Mouse (Mus musculus) granulocyte monocyte progenitor cell, adult 5-6 weeks (primary cell): ENCODE measurements around the gene Mast3. TPM values are rescaled to one million over a fixed set of nuclear protein-coding genes. Genes with fewer than 3 reads are reported as not detected.
A peak's percentile ranks its signal among the peaks of the same experiment; 100 is the strongest.

ENCODE experiments used
- ATAC-seq: replicated peaks from 2 replicates; pipeline ENCODE4 v1.8.0; 2016; ENCODE audit warnings: mild to moderate bottlenecking, moderate TSS enrichment, inconsistent platforms; ENCODE audit not compliant: poor library complexity, severe bottlenecking
- total RNA-seq, 2 experiments: library from RNA; stranded (forward) in 1 of 2; stranded (reverse) in 1 of 2; fragments of 200-712, 200-1000 nt in 1 of 2; fragments of >200 nt in 1 of 2; fragmentation: Nextera tagmentation in 1 of 2; gene quantifications; 2 replicates each; pipeline ENCODE4 v1.2.3; 2014 to 2017

Mast3 gene
- 74.8 and 78.5 TPM in 2 replicates for total RNA-seq (2014; fragmentation: Nextera tagmentation)
- total RNA-seq (2017) = 12.4 and 12.5 TPM in 2 replicates

DNA sequence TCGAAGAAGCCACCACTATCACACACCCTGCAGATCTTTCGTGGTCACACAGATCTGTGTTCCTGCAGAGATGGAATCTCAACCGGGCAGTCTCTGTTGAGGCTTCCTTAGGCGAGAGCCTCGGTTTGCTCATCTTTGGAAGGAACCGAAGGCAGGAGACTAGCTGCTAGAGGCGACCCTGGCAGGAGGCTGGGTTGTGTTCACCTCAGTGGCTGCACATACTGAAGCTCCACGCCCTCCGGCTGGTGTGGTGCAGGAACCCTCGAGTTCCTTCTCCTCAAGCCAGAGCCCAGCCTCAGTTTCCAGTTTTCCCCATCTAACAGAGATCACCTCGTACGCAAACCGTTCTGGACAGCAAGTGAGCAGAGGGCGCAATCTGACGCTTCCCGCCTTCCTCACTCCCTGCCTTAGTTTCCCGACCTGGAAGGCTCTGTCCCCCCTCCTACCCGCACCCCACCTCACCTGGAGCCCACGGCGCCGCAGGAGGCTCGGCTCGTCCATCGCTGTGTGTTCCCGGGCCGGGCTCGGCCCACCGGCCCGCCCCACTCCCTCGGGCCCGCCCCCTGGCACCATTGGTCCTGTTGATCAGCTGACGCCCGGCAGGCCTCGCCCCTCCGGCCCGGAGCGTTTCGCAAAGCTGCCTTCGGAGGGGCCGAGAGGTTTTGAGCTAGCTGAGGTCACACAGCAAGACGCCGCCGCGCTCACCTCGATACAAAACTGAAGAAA lies at the start of gene Mast3:
Mast3 (minus strand) TSS at position 574 of the 726 bp plus-strand sequence.
- ATAC-seq = peak; percentile 61

DNA sequence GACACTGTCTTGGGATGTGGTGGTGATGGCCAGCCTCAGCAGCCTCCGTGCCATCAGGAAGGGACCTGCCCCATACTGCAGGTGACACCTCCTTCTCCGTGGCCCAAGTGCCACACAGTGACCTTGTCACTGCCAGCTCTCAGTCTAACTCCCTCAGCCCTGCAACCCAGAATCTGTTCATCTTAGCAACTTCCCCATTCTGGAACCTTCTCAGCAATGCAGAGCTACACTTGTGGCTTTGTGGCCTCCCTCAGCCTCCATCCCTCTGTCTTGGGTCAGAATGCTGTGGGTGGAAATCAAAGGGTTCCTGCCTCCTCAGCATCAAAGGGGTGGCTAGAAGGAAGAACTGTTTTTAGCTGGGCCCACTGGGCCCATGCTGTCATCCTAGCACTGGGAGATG lies 49.0 kb upstream of the Mast3 start:
- ATAC-seq = peak; percentile 86

DNA sequence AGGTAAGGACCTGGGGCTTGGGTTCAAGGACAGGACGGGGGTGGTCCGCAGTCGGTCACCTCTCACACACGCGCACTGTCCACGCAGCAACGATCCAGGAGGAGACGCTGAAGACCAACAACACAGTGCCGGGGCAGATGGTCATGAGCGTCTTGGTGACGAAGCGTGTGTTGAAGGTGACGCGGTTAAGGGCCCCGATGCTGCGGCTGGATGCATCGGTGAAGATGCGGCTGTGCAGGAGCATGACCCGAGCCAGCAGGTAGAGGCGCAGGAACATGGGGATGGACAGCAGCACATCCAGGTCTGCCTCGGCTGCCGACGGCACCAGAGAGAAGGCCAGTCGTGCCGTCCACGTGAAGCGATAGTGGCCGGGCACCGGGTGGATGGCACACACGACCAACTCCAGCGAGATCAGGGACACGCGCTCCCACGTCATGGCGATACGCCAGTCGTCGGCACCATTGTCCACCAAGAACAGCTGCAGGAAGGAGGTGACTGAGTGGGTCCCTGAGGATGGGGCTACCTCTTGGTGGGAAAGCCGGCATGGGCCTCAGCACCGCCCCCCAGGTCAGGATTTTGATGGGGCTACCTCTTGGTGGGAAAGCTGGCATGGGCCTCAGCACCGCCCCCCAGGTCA lies 47.9 kb upstream of the Mast3 start:
- no peak for ATAC-seq

- no peak for ATAC-seq
Measured at GRCm38 (mm10) chr8:70851837-70852236, 47.0 kb upstream of the Mast3 start.

DNA sequence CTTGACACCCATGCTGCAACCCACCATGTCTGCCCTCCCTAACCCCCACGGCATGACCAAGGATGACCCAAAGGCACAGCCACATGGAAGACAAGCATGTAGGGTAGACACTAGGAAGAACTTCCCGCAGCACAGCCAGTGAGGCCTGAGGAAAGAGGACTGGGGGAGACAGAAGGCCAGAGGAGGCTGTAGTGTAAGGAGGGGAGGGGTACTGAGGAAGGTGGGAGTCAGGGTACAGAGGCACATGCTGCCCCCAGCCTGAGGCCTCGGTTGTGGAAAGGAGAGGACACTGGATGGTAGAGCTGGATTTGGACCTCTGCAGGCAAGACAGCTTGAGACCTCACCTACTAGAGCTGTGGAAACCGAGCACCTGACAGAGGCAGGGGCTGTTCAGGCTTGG lies 46.1 kb upstream of the Mast3 start:
- no peak for ATAC-seq

- no peak for ATAC-seq
Measured at GRCm38 (mm10) chr8:70850132-70850845, 45.4 kb upstream of the Mast3 start.

DNA sequence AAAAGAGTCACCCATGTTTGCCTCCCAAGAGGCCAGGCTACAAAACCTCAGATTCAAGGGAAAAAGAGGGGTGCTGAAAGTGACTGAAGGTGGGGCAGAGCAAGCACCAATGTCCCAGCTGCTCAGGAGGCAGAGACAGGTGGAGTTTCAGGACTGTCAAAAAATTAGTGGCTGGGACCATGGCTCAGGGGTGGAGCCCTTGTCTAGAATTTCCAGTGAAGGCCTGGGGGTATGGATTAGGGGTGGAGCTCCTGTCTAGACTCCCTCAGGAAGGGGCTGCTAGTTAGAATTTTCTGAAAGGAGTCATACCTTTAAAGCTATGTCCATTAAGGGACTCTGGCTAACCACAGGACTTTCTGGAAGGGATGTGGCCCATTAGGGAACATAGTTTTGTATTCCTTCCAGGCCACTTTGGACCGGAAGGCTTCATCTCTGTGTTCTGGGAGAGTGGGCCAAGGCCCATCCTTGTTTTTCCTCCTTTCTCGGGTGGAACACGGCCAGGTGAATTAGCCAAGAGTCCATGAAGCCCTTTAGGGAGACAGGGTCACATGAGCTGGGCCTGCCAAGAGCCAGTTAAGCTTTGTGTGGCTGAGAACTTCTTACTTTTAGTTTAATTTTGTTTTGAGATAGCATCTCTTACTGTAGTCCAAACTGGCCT lies 44.6 kb upstream of the Mast3 start:
- no peak for ATAC-seq

- no peak; the same call in 1 of the 2 replicates for ATAC-seq
Measured at GRCm38 (mm10) chr8:70846371-70847154, 41.7 kb upstream of the Mast3 start.

DNA sequence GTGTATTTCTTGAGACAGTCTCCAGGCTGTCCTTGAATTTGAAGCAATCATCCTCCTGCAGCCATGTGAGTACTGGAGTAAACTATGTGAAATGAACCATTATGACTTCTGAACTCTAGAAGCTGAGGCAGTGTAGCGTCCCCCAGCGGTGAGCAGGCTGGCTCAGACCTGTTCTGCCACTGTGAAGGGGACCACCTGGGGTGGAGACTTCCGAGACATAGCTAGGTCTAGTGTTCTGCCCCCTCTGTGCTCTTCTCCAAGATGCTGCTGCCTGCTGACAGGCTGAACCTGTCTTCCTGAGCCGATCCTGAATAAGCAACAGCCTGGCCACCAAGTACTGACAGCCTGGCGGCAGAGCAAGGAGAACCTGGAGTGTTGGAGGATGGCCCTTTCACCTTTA lies 40.3 kb upstream of the Mast3 start:
- ATAC-seq = no peak

- ATAC-seq = peak; percentile 37
Measured at GRCm38 (mm10) chr8:70844523-70844922, 39.7 kb upstream of the Mast3 start.

- ATAC-seq = no peak
Measured at GRCm38 (mm10) chr8:70843941-70844340, 39.1 kb upstream of the Mast3 start.

DNA sequence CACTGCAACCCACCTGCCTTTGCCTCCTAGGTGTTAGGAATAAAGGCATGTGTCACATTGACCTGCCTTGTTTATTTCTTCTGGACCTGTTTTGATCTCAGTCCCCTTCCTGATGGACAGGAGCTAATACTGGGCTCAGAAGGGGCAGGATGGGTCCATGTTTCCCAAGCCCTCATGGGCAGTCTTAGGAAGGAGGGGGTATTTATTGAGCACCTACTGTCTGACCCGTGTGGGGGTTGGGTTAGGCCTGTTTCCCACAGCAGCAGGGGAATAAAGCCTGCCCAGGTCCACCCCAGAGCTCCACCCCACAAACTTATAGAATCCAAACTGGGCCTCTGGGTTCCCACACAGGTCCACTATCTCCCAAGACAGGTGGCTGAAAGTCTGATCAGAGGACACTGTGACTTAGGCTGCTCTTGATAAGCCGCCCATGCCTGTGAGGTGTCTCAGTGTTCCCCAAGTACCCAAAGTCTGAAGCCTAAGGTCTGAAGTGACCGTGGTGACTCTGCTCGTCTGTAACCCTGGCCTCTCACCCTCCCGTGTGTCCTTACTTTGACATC lies 38.4 kb upstream of the Mast3 start:
- ATAC-seq = no peak

- no peak for ATAC-seq
Measured at GRCm38 (mm10) chr8:70842484-70842883, 37.6 kb upstream of the Mast3 start.

DNA sequence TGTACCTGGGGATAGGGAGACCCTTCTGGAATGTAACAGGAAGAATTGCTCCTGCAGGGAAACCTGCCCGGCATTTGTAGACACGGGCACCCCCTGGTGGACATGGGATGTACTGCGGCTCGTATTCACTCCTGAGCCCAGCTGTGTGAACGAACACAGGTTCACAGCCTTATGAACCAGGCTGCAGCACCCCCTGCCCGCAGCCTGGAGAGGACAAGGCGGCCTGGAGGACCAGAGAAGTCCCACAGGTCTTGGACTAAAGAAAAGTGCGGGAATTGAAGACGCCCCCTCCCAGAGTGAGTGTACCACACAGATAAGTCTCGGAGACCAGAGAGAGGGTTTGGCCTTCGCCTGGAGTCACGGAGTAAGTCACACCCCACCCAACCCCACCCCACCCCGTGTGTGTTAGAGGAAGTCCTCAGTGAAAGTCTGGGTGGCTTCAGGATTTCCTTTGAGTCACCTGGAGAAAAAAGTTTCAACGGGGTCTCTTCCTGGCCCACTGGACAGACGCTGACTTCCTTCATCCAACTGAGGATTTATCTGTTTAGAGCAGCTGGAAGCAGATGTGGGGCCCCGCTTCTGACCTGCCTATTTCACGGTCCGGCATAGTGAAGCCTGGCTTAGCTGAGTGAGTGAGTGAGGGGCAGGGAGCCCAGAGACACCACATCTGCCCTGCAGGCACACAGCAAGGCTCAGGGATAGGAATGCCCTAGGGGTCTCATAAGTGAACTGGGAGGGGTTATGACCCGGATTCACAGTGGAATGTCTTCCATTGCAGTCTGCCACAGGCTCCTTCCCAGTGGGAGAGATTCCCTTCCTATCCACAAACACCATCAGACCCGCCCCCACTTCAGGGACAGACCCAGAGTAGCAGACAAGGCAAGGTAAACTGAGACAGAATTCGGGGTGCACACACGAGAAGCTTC lies 36.6 kb upstream of the Mast3 start:
- ATAC-seq = peak; percentile 28

DNA sequence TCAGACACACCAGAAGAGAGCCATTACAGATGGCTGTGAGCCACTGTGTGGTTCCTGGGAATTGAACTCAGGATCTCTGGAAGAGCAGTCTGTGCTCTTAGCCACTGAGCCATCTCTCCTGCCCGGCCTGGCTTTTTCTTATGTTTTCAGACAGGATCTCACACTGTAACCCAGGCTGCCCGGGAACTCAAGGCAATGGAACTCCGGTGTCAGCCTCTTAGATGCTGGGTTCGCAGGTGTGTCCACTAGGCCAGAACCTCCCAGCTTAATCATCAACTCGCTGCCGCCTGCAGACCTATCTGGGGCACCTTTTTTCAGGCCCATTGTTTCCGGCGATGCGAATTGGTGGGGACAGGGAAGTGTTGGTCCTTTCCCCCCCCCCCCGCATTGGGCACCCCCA lies 35.7 kb upstream of the Mast3 start:
- no peak for ATAC-seq

DNA sequence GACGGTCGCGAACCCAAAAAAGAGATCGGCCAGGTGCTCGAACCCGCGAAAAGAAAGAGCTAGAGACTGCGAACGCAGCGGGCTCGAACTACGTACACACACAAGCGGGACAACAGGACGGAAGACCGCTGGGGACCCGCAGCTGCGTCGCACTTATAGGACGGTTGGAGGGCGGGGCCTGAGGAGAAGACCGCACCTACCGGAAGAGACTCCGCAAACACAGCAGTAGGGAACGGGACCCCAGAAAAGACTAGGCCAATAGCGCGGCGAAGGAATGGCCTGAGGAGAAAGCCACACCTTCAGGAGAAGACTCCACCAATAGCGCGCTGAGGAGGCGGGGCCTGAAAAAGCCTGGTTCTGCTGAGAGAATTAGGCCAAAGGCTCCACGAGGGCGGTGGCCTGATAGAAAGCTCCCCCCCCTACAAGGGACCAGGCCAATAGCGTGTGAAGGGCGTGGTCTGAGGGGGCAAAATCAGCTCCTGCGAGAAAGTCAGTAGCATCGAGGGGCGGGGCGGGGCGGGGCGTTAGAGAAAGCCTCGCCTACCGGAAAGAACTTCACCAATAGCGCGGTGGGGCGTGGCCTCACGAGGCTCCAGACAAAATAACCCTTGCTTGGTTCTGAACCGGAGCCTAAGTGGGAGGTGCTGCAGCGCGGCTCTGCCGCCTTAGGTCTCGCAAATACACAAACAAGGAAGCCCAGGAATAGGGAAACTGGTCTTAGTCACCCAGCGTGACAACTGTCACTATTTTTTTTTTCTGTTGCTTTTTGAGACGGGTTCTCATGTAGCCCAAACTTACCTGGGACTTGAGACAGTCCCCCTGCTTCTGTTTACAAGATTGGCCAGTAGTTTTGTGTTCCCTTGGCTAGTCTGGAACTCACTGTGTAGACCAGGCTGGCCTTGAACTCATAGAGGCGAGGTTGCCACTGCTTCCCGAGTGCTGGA lies 34.8 kb upstream of the Mast3 start, which contains the start of gene Arrdc2:
Arrdc2 (minus strand) TSS at position 313 of the 944 bp plus-strand sequence.
- ATAC-seq = peak; percentile 81

DNA sequence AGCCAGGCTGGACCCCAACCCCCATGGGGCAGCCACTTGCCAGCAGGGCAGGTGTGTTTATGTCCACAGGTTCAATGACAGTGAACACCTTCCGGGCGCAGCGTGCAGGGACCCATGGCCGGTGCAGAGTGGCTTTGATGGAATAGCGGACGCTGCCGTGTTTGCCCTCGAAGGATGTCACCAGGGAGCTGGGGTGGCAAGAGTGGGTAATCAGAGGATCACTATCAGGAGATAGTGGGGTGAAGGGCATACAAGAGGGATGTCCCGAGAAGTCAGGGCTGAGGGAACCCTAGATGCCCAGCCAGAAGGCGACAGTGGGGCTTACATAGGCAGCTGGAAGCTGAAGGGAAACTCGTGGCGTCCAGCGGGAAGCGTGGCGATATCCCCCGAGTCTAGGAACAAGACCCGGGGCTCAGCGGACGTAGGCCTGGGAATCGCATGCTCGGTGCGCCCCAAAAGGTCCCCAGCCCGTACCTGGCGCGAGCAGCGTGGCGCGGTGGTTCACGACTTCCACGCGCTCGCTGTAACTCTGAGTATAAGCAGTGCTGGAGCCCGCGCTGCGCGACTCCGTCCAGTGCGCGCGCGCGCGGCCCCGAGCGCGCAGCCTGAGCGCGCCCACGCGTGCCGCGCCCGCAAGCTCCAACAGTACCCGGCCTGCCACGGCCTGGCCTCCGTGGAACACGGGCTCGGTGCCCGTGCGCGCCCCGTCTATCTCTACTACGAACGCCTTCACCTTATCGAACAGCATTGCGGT lies 34.0 kb upstream of the Mast3 start:
- peak; percentile 12 for ATAC-seq
